Mouse (Mus musculus) gastrocnemius, adult 8-10 months (tissue): ENCODE data around the gene Adcy2. TPM values are rescaled to one million over a fixed set of nuclear protein-coding genes. Genes with fewer than 3 reads are reported as not detected.

ENCODE experiments used
- DNase-seq, 2 experiments: peaks; one replicate each; pipeline ENCODE4 v3.0.0; 2022; ENCODE audit warnings: low spot score in 2 of 2
- total RNA-seq, 4 experiments: library from RNA; stranded (reverse); gene quantifications; 2 replicates each; pipeline ENCODE4 v1.2.4; 2022

The Adcy2 gene
- total RNA-seq, 4 experiments from 2014 or later: 42.3 to 48.5 (median 46.4) TPM

DNA sequence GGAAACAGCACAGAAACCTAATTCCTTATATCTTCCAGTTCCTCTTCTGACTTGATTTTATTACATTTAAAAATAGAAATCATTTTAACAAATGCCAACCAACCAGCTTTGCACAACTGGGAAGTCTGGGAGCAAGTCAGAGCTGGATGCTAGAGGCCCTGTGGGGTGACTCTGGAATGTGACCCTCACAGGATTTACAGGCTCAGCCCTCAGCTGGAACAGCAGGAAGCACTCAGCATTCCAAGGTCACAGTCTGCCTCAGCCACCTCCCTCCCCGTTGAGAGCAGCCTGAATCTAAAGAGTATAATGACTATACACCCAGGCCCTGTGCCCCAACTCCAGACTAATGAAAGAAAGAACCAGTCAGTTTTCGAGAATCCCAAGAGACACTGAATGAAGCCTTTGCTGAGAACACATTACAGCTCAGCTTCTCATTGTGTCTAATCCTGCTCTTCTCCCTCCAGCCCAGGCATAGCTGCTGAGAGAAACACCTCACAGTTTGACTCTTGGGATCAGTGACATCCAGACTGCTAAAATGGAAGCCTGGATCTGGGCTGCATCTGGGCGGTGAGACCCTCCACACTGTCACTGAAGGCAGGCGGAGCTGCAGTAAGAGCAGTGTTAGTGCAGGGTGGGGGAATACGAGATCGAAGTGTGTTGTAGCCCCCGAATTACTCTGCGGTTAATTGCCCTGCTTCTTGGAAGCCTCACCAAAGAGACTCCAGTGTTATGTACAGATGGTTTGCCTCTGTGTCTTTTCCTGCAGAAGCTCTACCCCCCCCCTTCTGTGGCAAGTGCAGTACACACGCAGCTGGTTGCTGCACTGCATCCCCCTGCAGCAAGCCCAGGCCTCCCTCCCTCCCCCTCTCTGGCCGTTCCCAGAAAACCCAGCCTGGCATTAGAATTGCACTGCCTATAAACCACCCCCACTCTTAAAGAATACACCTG is 426.1 kb downstream of the Adcy2 start:
- no peak for DNase-seq

DNA sequence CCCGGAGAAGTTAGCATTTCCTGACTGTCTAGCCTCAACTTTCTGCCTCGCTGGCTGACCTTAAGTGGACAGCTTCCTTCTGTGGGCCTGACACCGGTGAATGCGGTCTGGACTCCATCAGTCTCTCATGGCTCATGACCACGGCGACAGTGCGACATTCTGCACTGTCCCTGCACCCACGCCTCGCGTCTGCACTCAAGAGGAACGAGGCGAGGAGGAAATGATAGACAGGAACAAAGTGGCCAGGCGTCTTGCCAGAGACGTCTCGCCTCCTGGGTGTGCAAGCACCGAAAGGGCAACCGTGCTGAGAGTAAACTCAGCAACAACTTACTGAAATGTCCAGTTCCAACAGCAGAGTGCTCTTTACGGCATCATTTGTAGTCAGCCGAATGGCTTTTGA is 427.1 kb downstream of the Adcy2 start:
- no peak for DNase-seq
